8 mouse cellular contexts compared by ENCODE assay signal in the genomic region with DNA sequence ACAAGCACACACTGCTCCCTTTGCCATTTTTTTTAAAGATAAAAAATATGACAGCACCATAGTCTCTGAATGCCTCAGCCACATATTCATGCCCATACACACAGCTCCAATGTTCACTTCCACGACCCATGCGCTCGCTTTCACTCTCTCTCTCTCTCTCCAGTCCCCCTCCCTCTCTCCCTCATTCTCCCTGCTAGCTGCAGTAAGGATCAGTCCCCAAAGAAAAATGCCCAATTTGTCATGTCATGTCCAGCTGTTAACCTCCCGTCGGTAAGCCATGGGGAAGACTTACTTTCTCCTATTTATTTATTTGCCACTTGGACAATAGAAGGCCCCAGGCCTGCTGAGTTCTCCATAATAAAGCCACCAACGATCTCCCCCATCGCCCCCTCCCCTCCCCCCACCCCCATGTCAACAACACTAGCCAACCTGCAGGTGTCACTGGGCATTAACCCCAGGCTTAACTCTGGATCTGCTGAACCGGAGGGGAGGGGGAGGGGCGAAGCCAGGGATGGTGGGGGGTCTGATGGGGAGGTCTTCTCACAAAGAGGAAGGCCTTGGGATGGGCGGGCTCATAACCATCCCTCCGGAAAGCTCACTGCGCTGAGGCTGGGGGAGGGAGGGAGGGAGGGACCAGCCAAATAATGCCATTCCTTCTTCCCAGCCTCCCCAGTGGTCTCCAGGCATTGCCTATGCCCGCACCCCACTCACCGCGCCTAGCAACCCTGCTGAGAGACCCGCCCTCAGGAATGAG.
DNase-seq lines count a peak whose midpoint lies in the region; ATAC-seq and TF ChIP-seq lines count a peak whose summit lies in the region.

No protein-coding gene starts in this region.

- peak overlapping the region; percentile 30 for H3K4me3 ChIP-seq in embryonic facial prominence, embryonic 10.5 days
- H3K4me3 ChIP-seq in hindbrain, postnatal 0 days (ENCODE audit: low read length): no peak overlapping the region; the same call in 1 of the 2 replicates
- H3K4me3 ChIP-seq in neural tube, embryonic 13.5 days: no peak overlapping the region

- H3K4me1 ChIP-seq in embryonic facial prominence, embryonic 10.5 days: peaks cover 62% of the 10 kb centered on the region
- H3K4me1 ChIP-seq in hindbrain, postnatal 0 days (ENCODE audit: insufficient read depth, low read length): 0 out of 2 replicates have a peak, but pooled peaks cover 6% of the 10 kb centered on the region
- peaks cover 53% of the 10 kb centered on the region for H3K4me1 ChIP-seq in neural tube, embryonic 13.5 days (replicated peaks)

- H3K9ac ChIP-seq in hindbrain, postnatal 0 days (replicated peaks; ENCODE audit: low read length): no peak overlapping the region
- H3K9ac ChIP-seq in neural tube, embryonic 13.5 days: peak overlapping the region; percentile 38; the same call in 1 of the 2 replicates

- intact Hi-C loops in left cerebral cortex, postnatal 10 days (cut with DNase I): no loop called here

- H3K27ac ChIP-seq in embryonic facial prominence, embryonic 10.5 days (replicated peaks): peak overlapping the region; percentile 66
- H3K27ac ChIP-seq in hindbrain, postnatal 0 days: no peak overlapping the region
- H3K27ac ChIP-seq in neural tube, embryonic 13.5 days (replicated peaks): peak overlapping the region; percentile 63

- peak; percentile 78 for ATAC-seq in hindbrain, postnatal 0 days
- ATAC-seq in neural tube, embryonic 13.5 days (ENCODE audit: low read depth): peak; percentile 87
- no peak for ATAC-seq in granulocyte monocyte progenitor cell, adult 5-6 weeks (replicated peaks; ENCODE audit: poor library complexity, severe bottlenecking)

- peak overlapping the region; percentile 19 for H3K4me2 ChIP-seq in hindbrain, postnatal 0 days (ENCODE audit: low read depth, low read length)
- H3K4me2 ChIP-seq in neural tube, embryonic 13.5 days: peak overlapping the region; percentile 46

- no peaks in the 10 kb centered on the region for H3K36me3 ChIP-seq in embryonic facial prominence, embryonic 10.5 days (replicated peaks)
- H3K36me3 ChIP-seq in hindbrain, postnatal 0 days (ENCODE audit: insufficient read depth, low read length): no peaks in the 10 kb centered on the region
- H3K36me3 ChIP-seq in neural tube, embryonic 13.5 days: no peaks in the 10 kb centered on the region

- WGBS in embryonic facial prominence, embryonic 10.5 days: 4% methylated on average over 16 of the region's 16 CpGs
- WGBS in hindbrain, postnatal 0 days: 4% methylated on average over 16 of the region's 16 CpGs
- WGBS in neural tube, embryonic 13.5 days: 2% methylated on average over 15 of the region's 16 CpGs

- H3K27me3 ChIP-seq in embryonic facial prominence, embryonic 10.5 days (replicated peaks; ENCODE audit: low read depth, poor library complexity, severe bottlenecking): peaks cover 85% of the 10 kb centered on the region
- H3K27me3 ChIP-seq in hindbrain, postnatal 0 days (ENCODE audit: insufficient read depth, low read length): peaks cover 11% of the 10 kb centered on the region
- H3K27me3 ChIP-seq in neural tube, embryonic 13.5 days: peaks cover 99% of the 10 kb centered on the region

- DNase-seq in left cerebral cortex, postnatal 10 days (ENCODE audit: extremely low spot score in 1 of 2, low spot score in 2 of 2): peak; percentile 16 to 68
- no peak for DNase-seq in left cerebral cortex, adult 8-10 months (ENCODE audit: low spot score in 2 of 2)
- DNase-seq in embryonic facial prominence, embryonic 10.5 days (ENCODE audit: low spot score): peak; percentile 79
- peak; percentile 38 for DNase-seq in hindbrain, postnatal 0 days (ENCODE audit: low spot score)
- no peak for DNase-seq in T-cell, adult 2 months (ENCODE audit: low spot score)
- DNase-seq in layer of hippocampus, adult 11-12 months (ENCODE audit: low spot score): no peak

- TF ChIP-seq CTCF in hindbrain, postnatal 0 days (IDR thresholded peaks at IDR 0.05; ENCODE audit: low read depth): no peak

- 0 out of 2 replicates have a peak, but pooled peaks cover 3% of the 10 kb centered on the region for H3K9me3 ChIP-seq in embryonic facial prominence, embryonic 10.5 days
- no peaks in the 10 kb centered on the region for H3K9me3 ChIP-seq in hindbrain, postnatal 0 days (ENCODE audit: low read length)
- no peaks in the 10 kb centered on the region for H3K9me3 ChIP-seq in neural tube, embryonic 13.5 days

Comparison
In these comparisons a context has a peak if more than half of its experiments do, and no peak if none do; other contexts are left out.
1. DNase-seq: peak in left cerebral cortex, postnatal 10 days (2 of 2), embryonic facial prominence, embryonic 10.5 days (single experiment) and hindbrain, postnatal 0 days (single experiment); none in left cerebral cortex, adult 8-10 months (0 of 2), T-cell, adult 2 months (single experiment) and layer of hippocampus, adult 11-12 months (single experiment).